Mouse (Mus musculus) left cerebral cortex, adult 8-10 months (tissue): ENCODE results near the gene Pex10. TPM values are rescaled to one million over a fixed set of nuclear protein-coding genes. Genes with fewer than 3 reads are reported as not detected.

Source experiments
- DNase-seq, 2 experiments: peaks; one replicate each; pipeline ENCODE4 v3.0.0; 2022; ENCODE audit warnings: low spot score in 2 of 2
- total RNA-seq, 4 experiments: library from RNA; stranded (reverse); gene quantifications; 2 replicates each; pipeline ENCODE4 v1.2.4; 2022

Gene Pex10
- total RNA-seq = 10 to 100 TPM; 17.6 to 21.2 (median 19.5) TPM

- DNase-seq = peak; percentile 89 to 95
Measured at GRCm38 (mm10) chr4:155066834-155067522, at the start of gene Pex10. Gene Pex10 (plus strand): TSS chr4:155067016.

GRCm38 (mm10) chr4:155017253-155017878 lies 49.5 kb upstream of the Pex10 start:
- no peak for DNase-seq

- DNase-seq = no peak
Measured at GRCm38 (mm10) chr4:155018066-155018465, 48.8 kb upstream of the Pex10 start.

GRCm38 (mm10) chr4:155018601-155019335 lies 48.0 kb upstream of the Pex10 start:
- no peak for DNase-seq

GRCm38 (mm10) chr4:155019336-155019847 lies 47.4 kb upstream of the Pex10 start:
- peak in 1 of 2 experiments; percentile 57 for DNase-seq

GRCm38 (mm10) chr4:155020141-155020540 lies 46.7 kb upstream of the Pex10 start:
- DNase-seq = no peak

- DNase-seq = no peak
Measured at GRCm38 (mm10) chr4:155020813-155021212, 46.0 kb upstream of the Pex10 start.

- no peak for DNase-seq
Measured at GRCm38 (mm10) chr4:155022228-155022855, 44.5 kb upstream of the Pex10 start.

GRCm38 (mm10) chr4:155024170-155025010 lies 42.4 kb upstream of the Pex10 start:
- no peak for DNase-seq

- no peak for DNase-seq
Measured at GRCm38 (mm10) chr4:155033115-155033514, 33.7 kb upstream of the Pex10 start.

- no peak for DNase-seq
Measured at GRCm38 (mm10) chr4:155034202-155034601, 32.6 kb upstream of the Pex10 start.

GRCm38 (mm10) chr4:155034787-155035186 lies 32.0 kb upstream of the Pex10 start:
- DNase-seq = no peak

- DNase-seq = peak; percentile 58
Measured at GRCm38 (mm10) chr4:155040197-155040596, 26.6 kb upstream of the Pex10 start.

- DNase-seq = no peak
Measured at GRCm38 (mm10) chr4:155040696-155041095, 26.1 kb upstream of the Pex10 start.

GRCm38 (mm10) chr4:155042606-155043288 lies 24.1 kb upstream of the Pex10 start:
- no peak for DNase-seq

GRCm38 (mm10) chr4:155043289-155043625 lies 23.6 kb upstream of the Pex10 start:
- DNase-seq = no peak

- no peak for DNase-seq
Measured at GRCm38 (mm10) chr4:155046636-155047035, 20.2 kb upstream of the Pex10 start.

- DNase-seq = no peak
Measured at GRCm38 (mm10) chr4:155050116-155050515, 16.7 kb upstream of the Pex10 start.

GRCm38 (mm10) chr4:155056724-155057123 lies 10.1 kb upstream of the Pex10 start, which contains the start of gene Plch2:
Gene Plch2 (minus strand): TSS chr4:155056784.
- no peak for DNase-seq

GRCm38 (mm10) chr4:155058325-155058724 lies 8.5 kb upstream of the Pex10 start:
- no peak for DNase-seq
